Mouse (Mus musculus): Measurements from ENCODE around the gene Gm37240. TPM values are rescaled to one million over a fixed set of nuclear protein-coding genes. Genes with fewer than 3 reads are reported as not detected.

Gene Gm37240
- total RNA-seq, 4 experiments from 2014 or later: 1.8 to 2.0 TPM; not detected in 2

DNA sequence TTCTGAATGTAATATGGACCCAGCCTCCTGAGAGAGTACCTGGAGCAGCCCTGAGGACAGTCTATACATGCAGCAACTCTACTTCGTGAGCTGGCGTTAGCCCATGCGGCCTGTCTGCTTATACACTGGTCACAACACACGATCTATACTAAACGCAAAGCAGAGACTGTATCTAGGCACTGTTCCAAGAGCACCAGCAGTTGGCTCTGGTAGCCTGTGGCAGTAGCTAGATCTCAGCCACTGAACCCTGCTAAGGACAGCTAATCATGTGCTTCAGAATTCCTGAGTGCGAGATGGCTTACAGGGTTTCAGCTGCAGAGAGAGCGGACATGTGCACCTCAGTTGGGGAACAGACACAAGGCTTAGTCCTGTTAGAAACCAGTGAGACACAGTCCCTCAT is 524.4 kb downstream of the Gm37240 start:
- DNase-seq (ENCODE audit: low spot score in 2 of 2): no peak

- no peak for DNase-seq (ENCODE audit: low spot score in 2 of 2)
Observed at GRCm38 (mm10) chr3:85356373-85356772, 530.9 kb downstream of the Gm37240 start.

GRCm38 (mm10) chr3:85348021-85348420 is 539.3 kb downstream of the Gm37240 start:
- DNase-seq (ENCODE audit: low spot score in 2 of 2): no peak

DNA sequence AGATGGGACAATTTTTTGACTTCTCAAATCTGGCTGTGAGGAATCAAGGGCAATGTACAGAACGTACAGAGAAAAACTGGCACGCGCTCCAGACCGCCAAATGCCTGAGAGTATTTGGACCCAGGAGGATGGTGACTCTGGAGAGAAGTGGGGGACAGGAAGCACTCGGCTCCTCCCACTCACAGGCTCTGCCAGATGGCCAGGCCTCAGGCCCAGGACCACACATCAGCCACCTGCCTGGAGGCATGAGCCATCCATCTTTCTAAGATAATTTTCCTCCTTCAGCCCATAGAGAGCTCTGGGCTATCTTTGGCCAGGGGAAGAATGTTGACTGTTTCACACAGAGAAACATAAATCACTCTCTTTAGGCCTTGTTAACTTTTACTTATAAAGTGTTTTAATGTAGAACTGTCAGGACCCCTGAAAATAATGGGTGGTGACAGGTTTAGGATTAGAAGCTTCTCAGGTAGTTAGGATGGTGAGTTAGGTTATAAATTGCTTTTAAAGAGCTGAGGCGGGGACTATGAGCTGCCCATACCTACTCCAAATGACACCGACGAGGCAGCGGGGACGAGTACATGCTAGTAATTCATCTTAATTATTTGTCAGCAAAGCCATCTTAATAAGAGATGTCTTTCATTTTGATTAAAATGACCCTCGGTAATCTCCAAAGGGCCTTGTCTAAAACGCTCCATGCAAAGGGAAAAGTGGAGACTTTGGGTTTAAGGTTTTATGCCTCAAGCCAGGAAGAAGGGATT is 546.0 kb downstream of the Gm37240 start:
- DNase-seq (ENCODE audit: low spot score in 2 of 2): no peak

DNA sequence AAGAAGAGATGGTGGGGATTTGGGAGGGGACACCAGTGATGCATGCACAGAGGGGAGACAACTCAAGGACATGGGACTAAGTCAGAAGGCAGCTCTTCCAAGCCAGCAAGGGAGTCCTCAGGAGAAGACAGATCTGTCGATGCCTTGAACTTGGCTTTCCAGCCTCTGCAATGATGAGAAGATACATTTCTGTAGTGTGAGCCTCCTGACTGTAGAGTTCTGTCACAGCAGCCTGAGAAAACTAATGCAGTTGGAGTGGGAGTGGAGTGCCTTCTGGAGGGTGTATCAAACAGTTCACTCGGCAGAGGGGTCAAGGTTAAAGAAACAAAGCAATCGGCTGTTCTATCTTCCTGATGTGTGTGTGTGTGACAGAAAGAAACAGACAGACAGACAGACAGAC is 546.8 kb downstream of the Gm37240 start:
- DNase-seq (ENCODE audit: low spot score in 2 of 2): no peak

GRCm38 (mm10) chr3:85339926-85340325 is 547.4 kb downstream of the Gm37240 start:
- no peak for DNase-seq (ENCODE audit: low spot score in 2 of 2)

DNA sequence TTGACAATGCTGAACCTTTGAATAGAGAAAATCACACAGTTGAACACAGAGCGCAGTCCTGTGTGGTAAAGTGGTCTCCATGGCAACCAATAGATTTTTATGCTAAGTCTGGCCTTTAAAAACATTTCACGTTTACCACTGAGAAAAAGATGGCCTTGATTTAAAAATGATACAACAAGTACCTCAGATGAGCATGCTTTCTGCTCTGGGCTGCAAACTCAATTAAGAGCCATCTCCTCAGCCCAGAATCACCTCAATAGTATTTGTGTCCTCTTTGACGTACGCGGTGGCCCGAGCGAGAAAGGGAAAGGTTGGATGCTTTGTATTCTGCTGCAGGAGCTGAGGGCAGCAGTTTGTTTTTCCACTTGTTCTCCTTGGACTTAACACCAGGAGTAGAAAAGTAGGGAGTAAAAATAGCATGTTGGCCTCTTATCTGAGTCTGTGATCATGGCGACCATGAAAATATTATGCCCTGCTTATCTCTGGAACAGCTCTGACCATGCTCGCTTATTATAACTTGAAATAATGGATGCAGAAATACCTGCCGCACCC is 548.0 kb downstream of the Gm37240 start:
- DNase-seq (ENCODE audit: low spot score in 2 of 2): peak in 1 of 2 experiments; percentile 30

DNA sequence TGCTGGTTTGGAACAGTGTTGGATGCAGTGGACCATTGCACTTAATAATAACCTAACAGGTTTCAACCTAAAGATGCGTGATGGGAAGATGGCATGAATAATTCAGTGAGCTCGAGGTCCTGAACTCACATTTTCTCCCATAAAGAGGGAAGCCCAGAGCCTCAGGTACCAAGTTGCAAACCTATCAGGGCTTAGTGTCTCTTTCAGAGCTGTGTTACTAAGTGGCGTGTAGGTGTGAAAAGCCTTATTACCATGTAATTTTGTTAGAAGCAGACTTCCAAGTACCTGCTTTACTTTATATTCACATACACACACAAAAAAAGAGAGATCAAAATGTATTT is 548.6 kb downstream of the Gm37240 start:
- DNase-seq (ENCODE audit: low spot score in 2 of 2): no peak

DNA sequence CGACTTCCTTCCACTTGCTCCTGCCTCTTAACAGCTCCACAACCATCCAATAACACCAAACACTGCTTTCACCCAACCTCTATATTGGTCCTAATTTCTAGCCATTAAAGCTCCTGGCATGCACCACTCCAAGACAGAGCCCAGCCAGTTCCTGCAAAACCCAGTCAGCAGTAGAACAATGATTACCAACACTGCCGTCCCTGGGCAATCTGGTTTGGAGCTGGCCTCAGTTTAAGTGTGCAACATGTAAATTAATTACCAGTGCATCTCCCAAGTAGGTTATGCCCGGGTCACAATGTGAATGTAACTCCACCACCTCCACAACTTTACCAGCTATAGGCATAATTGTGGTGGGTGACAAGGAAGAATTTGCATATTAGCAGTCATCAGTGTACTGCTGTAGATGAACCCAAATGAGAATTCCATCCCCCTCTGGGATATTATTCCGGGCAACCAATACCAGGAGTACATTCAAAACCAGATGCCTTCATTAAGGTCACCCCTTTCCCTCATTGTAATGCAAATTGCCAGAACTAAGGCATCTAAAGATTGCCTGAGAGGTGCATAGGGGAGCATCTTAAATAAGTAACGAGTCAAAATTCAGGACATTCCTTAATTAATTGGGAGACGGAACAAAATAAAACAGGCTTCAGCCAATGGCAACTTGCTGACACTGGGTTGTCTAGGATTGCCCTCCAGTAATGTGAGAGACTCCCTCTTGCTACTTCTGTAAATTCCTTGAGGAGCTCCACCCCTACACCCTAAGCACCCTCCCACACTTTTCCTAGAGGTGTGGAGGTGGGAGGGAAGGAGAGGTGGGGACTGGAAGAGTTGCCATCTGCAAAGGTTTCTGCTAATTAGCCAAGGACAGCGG is 549.2 kb downstream of the Gm37240 start:
- DNase-seq (ENCODE audit: low spot score in 2 of 2): no peak

DNA sequence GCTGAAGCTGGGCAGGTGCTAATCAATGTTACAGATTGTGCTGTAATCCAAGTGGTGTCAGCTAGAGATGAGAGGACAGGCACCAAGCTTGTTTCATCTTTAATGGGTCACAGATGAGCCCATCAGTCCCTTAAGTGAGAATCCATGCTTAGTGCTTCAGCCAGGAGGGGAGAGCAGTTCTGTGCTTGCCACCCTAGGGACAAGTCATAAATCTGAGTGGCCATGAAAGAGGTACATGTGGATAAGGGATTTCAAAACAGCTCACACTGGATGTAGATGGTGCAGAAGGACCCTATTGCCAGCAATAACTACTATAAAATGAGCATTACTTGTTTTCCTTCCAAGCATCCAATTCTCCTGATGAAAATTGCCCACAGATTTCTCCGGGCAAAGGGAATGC is 551.8 kb downstream of the Gm37240 start:
- no peak for DNase-seq (ENCODE audit: low spot score in 2 of 2)

GRCm38 (mm10) chr3:85332276-85332675 is 555.0 kb downstream of the Gm37240 start:
- DNase-seq (ENCODE audit: low spot score in 2 of 2): no peak

- DNase-seq (ENCODE audit: low spot score in 2 of 2): no peak
Observed at GRCm38 (mm10) chr3:85318256-85318655, 569.1 kb downstream of the Gm37240 start.

- DNase-seq (ENCODE audit: low spot score in 2 of 2): no peak
Observed at GRCm38 (mm10) chr3:85317306-85317705, 570.0 kb downstream of the Gm37240 start.

DNA sequence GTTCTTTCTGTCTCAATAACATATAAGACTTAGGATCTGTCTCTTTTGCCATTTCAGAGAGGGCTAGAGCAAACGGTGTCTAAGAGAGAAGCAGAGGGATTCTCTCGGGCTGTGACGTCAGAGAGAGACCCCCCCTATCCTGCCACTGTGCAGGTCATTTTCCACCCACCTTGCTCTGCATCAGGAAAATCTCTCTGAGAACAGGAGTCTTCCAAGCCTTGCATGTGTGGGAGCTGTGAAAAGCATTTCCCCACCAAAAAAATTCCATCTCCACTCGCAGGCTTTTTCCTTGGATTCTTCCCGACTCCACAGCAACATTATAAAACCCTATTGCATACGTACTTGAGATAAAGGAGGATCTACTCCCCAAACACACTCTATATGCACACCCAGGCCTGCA is 572.4 kb downstream of the Gm37240 start:
- no peak for DNase-seq (ENCODE audit: low spot score in 2 of 2)

DNA sequence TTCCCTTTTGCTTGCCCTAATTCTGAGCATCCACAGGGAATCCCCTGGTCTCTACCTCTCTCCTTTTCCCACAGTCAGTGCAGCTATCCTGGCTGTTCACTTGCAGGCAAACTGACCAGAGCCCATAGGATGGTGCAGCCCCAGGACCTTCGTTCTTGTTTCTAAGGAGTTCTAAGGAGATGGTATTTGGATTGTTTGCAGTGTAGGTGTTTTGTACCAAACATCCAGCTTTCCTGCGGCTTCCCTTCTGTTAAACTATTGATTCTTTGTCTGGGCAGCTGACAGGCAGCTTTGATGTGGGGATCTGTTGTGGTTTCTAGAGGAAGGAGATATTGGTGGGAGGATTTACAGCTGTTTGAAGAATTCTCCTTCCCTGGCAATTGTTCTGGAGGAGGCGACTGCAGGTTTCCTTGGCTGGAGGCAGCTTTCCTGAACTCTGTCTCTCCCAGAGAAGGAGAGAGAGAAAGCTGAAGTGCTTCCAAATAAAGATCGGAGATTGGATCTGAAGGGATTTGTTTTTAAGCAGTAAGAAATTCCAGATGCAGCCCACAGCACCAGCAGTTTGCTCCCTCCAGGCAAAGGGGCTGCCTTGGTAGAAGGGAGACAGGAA is 573.6 kb downstream of the Gm37240 start:
- no peak for DNase-seq (ENCODE audit: low spot score in 2 of 2)

- DNase-seq (ENCODE audit: low spot score in 2 of 2): no peak
Observed at GRCm38 (mm10) chr3:85311176-85311575, 576.1 kb downstream of the Gm37240 start.

DNA sequence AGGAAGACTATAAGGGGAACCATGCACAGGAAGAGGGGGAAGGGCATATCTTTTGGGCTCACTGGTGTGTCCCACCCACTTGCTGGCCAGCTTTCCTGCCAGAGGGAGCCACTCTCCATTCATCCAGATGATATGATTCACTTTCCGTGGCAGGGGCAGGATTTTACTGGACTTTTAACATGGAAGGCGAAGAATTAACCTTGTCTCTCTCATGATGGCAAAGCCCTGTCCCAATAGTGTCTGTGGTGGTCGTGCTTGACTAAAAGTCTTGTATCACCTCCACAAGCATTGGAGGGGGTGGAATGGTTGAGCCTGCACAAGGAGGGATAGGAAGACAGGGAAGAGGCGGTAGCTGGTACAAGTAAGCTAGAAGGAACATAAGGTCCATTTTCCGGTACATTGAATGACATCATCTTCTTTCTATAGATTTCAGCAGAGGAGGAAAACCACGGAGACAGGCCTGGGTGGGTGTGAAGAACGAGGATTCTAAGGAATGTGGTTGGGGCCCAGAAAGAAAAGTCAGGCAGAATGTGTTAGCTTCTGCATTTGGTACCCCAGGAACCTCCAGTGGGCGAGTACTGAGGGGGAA is 576.8 kb downstream of the Gm37240 start:
- DNase-seq (ENCODE audit: low spot score in 2 of 2): no peak

GRCm38 (mm10) chr3:85309168-85309567 is 578.1 kb downstream of the Gm37240 start:
- peak; percentile 44 to 51 for DNase-seq (ENCODE audit: low spot score in 2 of 2)

DNA sequence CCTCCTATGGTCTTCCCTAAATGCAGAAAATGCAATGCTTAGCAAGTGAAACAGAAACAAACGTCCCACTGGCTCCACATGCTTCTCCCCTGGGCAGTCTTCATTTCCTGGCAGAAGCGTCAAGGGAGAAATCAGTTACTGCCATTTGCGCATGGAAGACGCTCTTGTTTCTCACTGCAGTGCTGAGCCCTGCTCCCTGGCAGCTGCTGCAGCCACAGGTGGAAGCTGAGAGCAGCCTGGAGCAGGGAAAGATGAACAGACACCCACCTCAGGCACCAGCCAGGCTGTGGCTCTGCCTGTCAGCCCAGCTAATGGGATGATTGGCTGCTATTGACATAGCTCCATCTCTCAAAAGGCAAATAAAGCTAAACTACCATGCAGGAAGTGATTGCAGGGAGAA is 578.6 kb downstream of the Gm37240 start:
- peak in 1 of 2 experiments; percentile 30 for DNase-seq (ENCODE audit: low spot score in 2 of 2)

DNA sequence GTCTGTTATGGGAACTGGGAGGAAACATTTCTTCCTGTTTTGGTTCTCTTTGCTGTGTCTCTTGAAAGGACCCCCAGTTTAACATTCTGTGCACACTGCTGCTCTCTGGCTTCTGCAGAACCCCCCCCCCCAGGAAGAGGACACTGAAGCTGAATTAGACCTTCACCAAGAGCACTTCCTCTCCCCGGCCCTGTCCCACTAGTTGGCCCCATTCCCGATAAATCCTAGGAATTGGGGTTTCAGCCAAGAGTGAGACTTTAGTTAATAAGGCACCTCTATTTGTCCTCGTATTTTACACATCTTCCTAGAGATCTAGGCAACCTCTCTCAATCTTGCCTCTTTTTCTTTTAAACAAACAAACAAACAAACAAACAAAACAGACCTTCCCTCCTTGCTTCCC is 585.5 kb downstream of the Gm37240 start:
- no peak for DNase-seq (ENCODE audit: low spot score in 2 of 2)

GRCm38 (mm10) chr3:85301336-85301735 is 586.0 kb downstream of the Gm37240 start:
- no peak for DNase-seq (ENCODE audit: low spot score in 2 of 2)
